In genomic region chr7:16976298-16976697, GRCm38 (mm10) we compare ENCODE assay signal across 2 mouse cellular contexts.
TF ChIP-seq lines count a peak whose summit lies in the region.

No protein-coding gene starts in this region.

TF ChIP-seq in CH12.LX, 34 proteins besides CTCF, POLR2A, EP300 and RAD21:
- no peak for TF ChIP-seq ZNF384 (IDR thresholded peaks at IDR 0.05; ENCODE audit: low read depth, low read length)
- TF ChIP-seq MAFK (IDR thresholded peaks at IDR 0.05; ENCODE audit: insufficient replicate concordance, low read length), result peak; percentile 81
TF ChIP-seq in CH12.LX: peak in this region for 1.

TF ChIP-seq in MEL, 35 proteins besides CTCF, POLR2A, EP300 and RAD21:
- TF ChIP-seq ELF1 (IDR thresholded peaks at IDR 0.05; ENCODE audit: low read depth, low read length) (no peak), MAFK (IDR thresholded peaks at IDR 0.05; ENCODE audit: borderline replicate concordance, low read depth, low read length) (0 out of 2 replicates have a peak, but pooled peaks have one; percentile 19)
